ENCODE assay signal across 15 mouse cellular contexts in genomic region chr7:139747290-139748067, GRCm38 (mm10).
DNase-seq lines count a peak whose midpoint lies in the region; ATAC-seq and TF ChIP-seq lines count a peak whose summit lies in the region.
"Had no signal": no experiment of that assay in that cellular context is flagged by ENCODE, and none has a peak within 500 bp of the region (broad histone marks: within the 10 kb centered on the region; RNA-seq: fewer than 3 reads in every experiment).

No protein-coding gene starts in this region.

- H3K4me3 ChIP-seq in hindbrain, embryonic 10.5 days, result no peak overlapping the region
- H3K4me3 ChIP-seq in hindbrain, embryonic 11.5 days (ENCODE audit: low read depth, low read length), result no peak overlapping the region
- H3K4me3 ChIP-seq in hindbrain, embryonic 14.5 days (replicated peaks; ENCODE audit: low read length), result no peak overlapping the region
- no peak overlapping the region for H3K4me3 ChIP-seq in neural tube, embryonic 14.5 days (ENCODE audit: low read depth, low read length)
- H3K4me3 ChIP-seq: forebrain, embryonic 10.5 days; limb, embryonic 12.5 days; liver, embryonic 12.5 days; neural tube, embryonic 12.5 days had no signal

- H3K9me3 ChIP-seq in hindbrain, embryonic 10.5 days, result no peaks in the 10 kb centered on the region
- H3K9me3 ChIP-seq in hindbrain, embryonic 11.5 days (ENCODE audit: control insufficient read depth, low read length), result no peaks in the 10 kb centered on the region
- no peaks in the 10 kb centered on the region for H3K9me3 ChIP-seq in hindbrain, embryonic 14.5 days (ENCODE audit: control insufficient read depth, low read length)
- no peaks in the 10 kb centered on the region for H3K9me3 ChIP-seq in neural tube, embryonic 14.5 days (ENCODE audit: control insufficient read depth, low read length)
- H3K9me3 ChIP-seq: forebrain, embryonic 10.5 days; limb, embryonic 12.5 days; liver, embryonic 12.5 days; neural tube, embryonic 12.5 days had no signal

- no peak overlapping the region for H3K4me2 ChIP-seq in hindbrain, embryonic 11.5 days (replicated peaks; ENCODE audit: low read depth, low read length)
- H3K4me2 ChIP-seq in hindbrain, embryonic 14.5 days (replicated peaks), result no peak overlapping the region
- no peak overlapping the region for H3K4me2 ChIP-seq in neural tube, embryonic 14.5 days (ENCODE audit: low read depth, low read length)
- H3K4me2 ChIP-seq: limb, embryonic 12.5 days; liver, embryonic 12.5 days; neural tube, embryonic 12.5 days had no signal

- no peak overlapping the region for H3K9ac ChIP-seq in hindbrain, embryonic 11.5 days (ENCODE audit: low read depth, low read length)
- no peak overlapping the region for H3K9ac ChIP-seq in hindbrain, embryonic 14.5 days
- H3K9ac ChIP-seq in neural tube, embryonic 14.5 days (replicated peaks; ENCODE audit: low read depth, low read length), result no peak overlapping the region
- H3K9ac ChIP-seq: limb, embryonic 12.5 days; liver, embryonic 12.5 days; neural tube, embryonic 12.5 days had no signal

- CTCF ChIA-PET in Patski (lab: Charles Lee), result no interaction called here

- POLR2A ChIA-PET in Patski (lab: Charles Lee), result interaction anchor here (0.7 kb wide), 1 partner anchor 65 kb away, joined by 3 read pairs; no protein-coding TSS in a partner anchor

- H3K36me3 ChIP-seq in hindbrain, embryonic 10.5 days, result no peaks in the 10 kb centered on the region
- H3K36me3 ChIP-seq in hindbrain, embryonic 11.5 days (ENCODE audit: control insufficient read depth, insufficient read depth, low read length), result no peaks in the 10 kb centered on the region
- H3K36me3 ChIP-seq in hindbrain, embryonic 14.5 days (replicated peaks; ENCODE audit: control insufficient read depth, insufficient read depth), result no peaks in the 10 kb centered on the region
- no peaks in the 10 kb centered on the region for H3K36me3 ChIP-seq in neural tube, embryonic 14.5 days (ENCODE audit: control insufficient read depth, insufficient read depth, low read length)
- H3K36me3 ChIP-seq: forebrain, embryonic 10.5 days; limb, embryonic 12.5 days; liver, embryonic 12.5 days; neural tube, embryonic 12.5 days had no signal

- peaks cover 7% of the 10 kb centered on the region for H3K4me1 ChIP-seq in hindbrain, embryonic 10.5 days (replicated peaks)
- no peaks in the 10 kb centered on the region for H3K4me1 ChIP-seq in hindbrain, embryonic 11.5 days (replicated peaks; ENCODE audit: control insufficient read depth, insufficient read depth, low read length)
- H3K4me1 ChIP-seq in hindbrain, embryonic 14.5 days (replicated peaks; ENCODE audit: control insufficient read depth, insufficient read depth, low read length), result peaks cover 14% of the 10 kb centered on the region
- 0 out of 2 replicates have a peak, but pooled peaks cover 5% of the 10 kb centered on the region for H3K4me1 ChIP-seq in neural tube, embryonic 14.5 days (ENCODE audit: control insufficient read depth, insufficient read depth, low read length)
- H3K4me1 ChIP-seq: forebrain, embryonic 10.5 days; limb, embryonic 12.5 days; liver, embryonic 12.5 days had no signal

- no peak for TF ChIP-seq CTCF in Patski (IDR thresholded peaks at IDR 0.05)

- no peak for ATAC-seq in hindbrain, embryonic 11.5 days (ENCODE audit: low FRiP score)
- peak; percentile 53 for ATAC-seq in Patski
- ATAC-seq in hindbrain, embryonic 14.5 days (ENCODE audit: low FRiP score), result peak; percentile 79; the same call in 1 of the 2 replicates
- ATAC-seq in neural tube, embryonic 14.5 days (ENCODE audit: low read depth), result peak; percentile 63; the same call in 1 of the 2 replicates
- ATAC-seq: intestine, postnatal 0 days; liver, embryonic 12.5 days had no signal

- peak overlapping the region; percentile 60 for H3K27ac ChIP-seq in hindbrain, embryonic 10.5 days
- H3K27ac ChIP-seq in hindbrain, embryonic 11.5 days (ENCODE audit: low read depth, low read length), result no peak overlapping the region
- peak overlapping the region; percentile 38 for H3K27ac ChIP-seq in hindbrain, embryonic 14.5 days
- H3K27ac ChIP-seq in neural tube, embryonic 14.5 days (ENCODE audit: low read depth, low read length), result no peak overlapping the region
- H3K27ac ChIP-seq: forebrain, embryonic 10.5 days; limb, embryonic 12.5 days; liver, embryonic 12.5 days; neural tube, embryonic 12.5 days had no signal

- DNase-seq in hindbrain, embryonic 10.5 days (ENCODE audit: low spot score), result no peak
- DNase-seq in hindbrain, embryonic 11.5 days (ENCODE audit: low spot score), result no peak
- no peak for DNase-seq in Patski (ENCODE audit: low read depth, low spot score)
- DNase-seq in hindbrain, embryonic 14.5 days (ENCODE audit: low spot score), result no peak
- no peak for DNase-seq in T-cell, adult 2 months (ENCODE audit: low spot score)
- no peak for DNase-seq in adrenal gland, adult 18-20 months (ENCODE audit: low spot score in 2 of 2)
- DNase-seq: cerebellum, adult 11 months; heart, postnatal 36 days; lung, adult 2 months had no signal

- H3K27me3 ChIP-seq in hindbrain, embryonic 10.5 days (ENCODE audit: insufficient read depth, poor library complexity, severe bottlenecking), result no peaks in the 10 kb centered on the region
- H3K27me3 ChIP-seq in hindbrain, embryonic 11.5 days (ENCODE audit: control insufficient read depth, insufficient read depth, low read length), result no peaks in the 10 kb centered on the region
- no peaks in the 10 kb centered on the region for H3K27me3 ChIP-seq in Patski
- H3K27me3 ChIP-seq in hindbrain, embryonic 14.5 days (ENCODE audit: control insufficient read depth, insufficient read depth, low read length), result no peaks in the 10 kb centered on the region
- no peaks in the 10 kb centered on the region for H3K27me3 ChIP-seq in neural tube, embryonic 14.5 days (ENCODE audit: control insufficient read depth, insufficient read depth, low read length)
- H3K27me3 ChIP-seq: limb, embryonic 12.5 days; liver, embryonic 12.5 days; neural tube, embryonic 12.5 days had no signal

- in situ Hi-C loops in Patski (cut with MboI; ENCODE audit: low pct_unique_long_range_greater_than_20kb), result no loop called here

- 64% methylated on average over 11 of the region's 11 CpGs for WGBS in hindbrain, embryonic 10.5 days
- WGBS in hindbrain, embryonic 11.5 days, result 66% methylated on average over 11 of the region's 11 CpGs
- 44% methylated on average over 11 of the region's 11 CpGs for whole genome bisulfite sequencing in hindbrain, embryonic 14.5 days
- 47% methylated on average over 11 of the region's 11 CpGs for WGBS in neural tube, embryonic 14.5 days

Comparison
In these comparisons a context has a peak if more than half of its experiments do, and no peak if none do; other contexts are left out.
1. H3K27ac ChIP-seq: peak in hindbrain, embryonic 10.5 days (single experiment) and hindbrain, embryonic 14.5 days (single experiment); none in hindbrain, embryonic 11.5 days (single experiment) and neural tube, embryonic 14.5 days (single experiment).